Mouse (Mus musculus): Measurements from ENCODE around the gene Gm20604. TPM values are rescaled to one million over a fixed set of nuclear protein-coding genes. Genes with fewer than 3 reads are reported as not detected.

Gm20604 gene
- total RNA-seq, 4 experiments from 2014 or later: 3.6 to 4.5 (median 3.8) TPM

- no peak for DNase-seq (ENCODE audit: low spot score)
These were observed 15.4 kb downstream of the Gm20604 start for GRCm38 (mm10) chr12:102743036-102743588.

- no peak for DNase-seq (ENCODE audit: low spot score)
These were observed 16.4 kb downstream of the Gm20604 start for GRCm38 (mm10) chr12:102742056-102742455.

- no peak for DNase-seq (ENCODE audit: low spot score)
These were observed 18.2 kb downstream of the Gm20604 start for GRCm38 (mm10) chr12:102740285-102740684.

- DNase-seq (ENCODE audit: low spot score): no peak
These were observed 19.4 kb downstream of the Gm20604 start for GRCm38 (mm10) chr12:102739096-102739495.

- peak; percentile 47 for DNase-seq (ENCODE audit: low spot score)
These were observed 25.1 kb downstream of the Gm20604 start for GRCm38 (mm10) chr12:102733381-102733780.

GRCm38 (mm10) chr12:102730798-102731619 is 27.5 kb downstream of the Gm20604 start:
- no peak for DNase-seq (ENCODE audit: low spot score)

GRCm38 (mm10) chr12:102729855-102730797 is 28.3 kb downstream of the Gm20604 start:
- no peak for DNase-seq (ENCODE audit: low spot score)

- no peak for DNase-seq (ENCODE audit: low spot score)
These were observed 32.7 kb downstream of the Gm20604 start for GRCm38 (mm10) chr12:102725761-102726175.

- DNase-seq (ENCODE audit: low spot score): no peak
These were observed 33.3 kb downstream of the Gm20604 start for GRCm38 (mm10) chr12:102725146-102725545.

- DNase-seq (ENCODE audit: low spot score): no peak
These were observed 34.6 kb downstream of the Gm20604 start for GRCm38 (mm10) chr12:102723861-102724260.

GRCm38 (mm10) chr12:102722966-102723365 is 35.5 kb downstream of the Gm20604 start:
- no peak for DNase-seq (ENCODE audit: low spot score)

GRCm38 (mm10) chr12:102722451-102722850 is 36.0 kb downstream of the Gm20604 start:
- no peak for DNase-seq (ENCODE audit: low spot score)

GRCm38 (mm10) chr12:102719552-102720315 is 38.7 kb downstream of the Gm20604 start:
- peak; percentile 31 for DNase-seq (ENCODE audit: low spot score)

GRCm38 (mm10) chr12:102714654-102715395 is 43.6 kb downstream of the Gm20604 start:
- no peak for DNase-seq (ENCODE audit: low spot score)

GRCm38 (mm10) chr12:102714116-102714515 is 44.4 kb downstream of the Gm20604 start:
- DNase-seq (ENCODE audit: low spot score): no peak

GRCm38 (mm10) chr12:102713153-102713865 is 45.2 kb downstream of the Gm20604 start:
- DNase-seq (ENCODE audit: low spot score): no peak

- DNase-seq (ENCODE audit: low spot score): no peak
These were observed 47.6 kb downstream of the Gm20604 start for GRCm38 (mm10) chr12:102710851-102711375.

GRCm38 (mm10) chr12:102709896-102710295 is 48.6 kb downstream of the Gm20604 start:
- no peak for DNase-seq (ENCODE audit: low spot score)

GRCm38 (mm10) chr12:102708220-102708619 is 50.3 kb downstream of the Gm20604 start:
- DNase-seq (ENCODE audit: low spot score): peak; percentile 28
